Mouse (Mus musculus) neural tube, embryonic 15.5 days (tissue): ENCODE results near the gene C2cd4d. TPM values are rescaled to one million over a fixed set of nuclear protein-coding genes. Genes with fewer than 3 reads are reported as not detected.
A peak's percentile ranks its signal among the peaks of the same experiment; 100 is the strongest.

Experiments
- ATAC-seq: fragments of 200-750 bp; cut with Nextera tagmentation; 2 replicates; pipeline ENCODE4 v1.8.0; 2017; ENCODE audit warnings: mild to moderate bottlenecking, moderate TSS enrichment, moderate library complexity; ENCODE audit not compliant: low FRiP score
- H3K27ac ChIP-seq: fragments of 300-500 bp; sonication (generic); replicated peaks from 2 replicates; pipeline ENCODE4 v1.5.1; 2015; ENCODE audit warnings: mild to moderate bottlenecking, inconsistent platforms
- H3K27me3 ChIP-seq: fragments of 300-500 bp; sonication (generic); replicated peaks from 2 replicates; pipeline ENCODE4 v1.6.1; 2015; ENCODE audit warnings: inconsistent platforms
- H3K36me3 ChIP-seq: fragments of 300-500 bp; sonication (generic); 2 replicates; pipeline ENCODE4 v1.6.1; 2015; ENCODE audit warnings: inconsistent platforms
- H3K4me1 ChIP-seq: fragments of 300-500 bp; sonication (generic); 2 replicates; pipeline ENCODE4 v1.6.1; 2015; ENCODE audit warnings: inconsistent platforms
- H3K4me2 ChIP-seq: fragments of 300-500 bp; sonication (generic); 2 replicates; pipeline ENCODE4 v1.6.1; 2015; ENCODE audit warnings: inconsistent platforms, mild to moderate bottlenecking, moderate library complexity
- H3K4me3 ChIP-seq: fragments of 300-500 bp; sonication (generic); replicated peaks from 2 replicates; pipeline ENCODE4 v1.5.1; 2015; ENCODE audit warnings: mild to moderate bottlenecking, inconsistent platforms
- H3K9ac ChIP-seq: fragments of 300-500 bp; sonication (generic); replicated peaks from 2 replicates; pipeline ENCODE4 v1.6.1; 2015; ENCODE audit warnings: mild to moderate bottlenecking, inconsistent platforms
- H3K9me3 ChIP-seq: fragments of 300-500 bp; sonication (generic); replicated peaks from 2 replicates; pipeline ENCODE4 v1.6.1; 2016; ENCODE audit warnings: inconsistent platforms
- WGBS: fragments of 180-500 bp; shearing (Covaris S2); methylation state at CpG from one replicate; pipeline ENCODE4 v1.1.7; 2015; ENCODE audit warnings: mixed read lengths; 5-methylcytosine and 5-hydroxymethylcytosine counted together
- polyA plus RNA-seq: library from polyadenylated mRNA; unstranded; fragments of >200 nt; fragmentation: Nextera tagmentation; extraction: Ambion mirVana; gene quantifications from 2 replicates; pipeline ENCODE4 v1.2.1, GENCODE M21; 2015

C2cd4d gene
- polyA plus RNA-seq, 1 experiment from 2014 or later, result 2.9 TPM

DNA sequence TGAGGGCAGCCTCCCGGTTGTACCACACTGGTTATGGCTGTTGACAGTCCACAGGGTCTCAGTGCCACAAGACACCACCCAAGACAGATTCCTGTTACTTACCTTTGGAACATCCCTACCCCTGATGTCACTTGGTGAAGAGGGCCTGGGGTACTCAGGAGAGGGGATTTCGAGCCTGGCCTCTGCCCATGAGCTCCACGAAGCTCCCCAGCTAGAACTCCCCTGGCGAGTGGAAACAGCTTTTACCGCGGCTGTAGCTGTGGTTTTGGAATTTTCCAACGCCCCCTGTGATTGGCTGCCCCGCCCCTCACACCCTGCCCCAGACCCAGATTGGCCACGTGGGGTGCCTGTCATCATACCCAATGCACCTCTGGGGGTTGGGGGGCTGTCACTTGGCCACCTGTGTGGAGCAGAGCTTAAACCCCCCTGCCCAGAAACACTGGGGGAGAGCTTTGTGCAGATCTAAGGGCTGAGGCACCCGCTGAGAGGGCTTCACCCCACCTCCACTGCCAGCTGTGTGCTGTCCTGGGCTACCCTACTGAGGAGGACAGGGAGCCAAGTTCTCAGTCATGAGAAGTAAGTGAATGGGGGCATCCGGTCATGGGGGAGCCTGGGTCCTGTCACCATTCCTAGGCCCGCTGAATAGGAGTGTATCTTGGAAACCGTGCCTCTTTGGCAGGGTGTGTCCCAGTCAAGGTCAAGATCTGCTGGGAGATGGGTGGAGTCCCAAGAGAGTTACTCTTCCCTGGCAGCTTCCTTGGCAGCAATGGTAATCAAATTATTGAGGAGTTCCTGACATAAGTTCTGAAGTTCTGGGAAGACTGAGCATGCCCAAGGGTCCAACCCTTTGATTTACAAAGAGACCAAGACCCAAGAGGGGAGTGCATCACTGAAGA, 15.0 kb downstream of the C2cd4d start:
- Histone ChIP-seq H3K27ac (no peak overlapping the region), H3K9ac (no peak overlapping the region), H3K4me2 (no peak overlapping the region), H3K9me3 (no peaks in the 10 kb centered on the region), H3K4me1 (peaks cover 20% of the 10 kb centered on the region), H3K36me3 (no peaks in the 10 kb centered on the region), H3K27me3 (0 out of 2 replicates have a peak, but pooled peaks cover 6% of the 10 kb centered on the region), H3K4me3 (no peak overlapping the region)
- no peak for ATAC-seq
- WGBS, result 22% methylated on average over 13 of the region's 13 CpGs

DNA sequence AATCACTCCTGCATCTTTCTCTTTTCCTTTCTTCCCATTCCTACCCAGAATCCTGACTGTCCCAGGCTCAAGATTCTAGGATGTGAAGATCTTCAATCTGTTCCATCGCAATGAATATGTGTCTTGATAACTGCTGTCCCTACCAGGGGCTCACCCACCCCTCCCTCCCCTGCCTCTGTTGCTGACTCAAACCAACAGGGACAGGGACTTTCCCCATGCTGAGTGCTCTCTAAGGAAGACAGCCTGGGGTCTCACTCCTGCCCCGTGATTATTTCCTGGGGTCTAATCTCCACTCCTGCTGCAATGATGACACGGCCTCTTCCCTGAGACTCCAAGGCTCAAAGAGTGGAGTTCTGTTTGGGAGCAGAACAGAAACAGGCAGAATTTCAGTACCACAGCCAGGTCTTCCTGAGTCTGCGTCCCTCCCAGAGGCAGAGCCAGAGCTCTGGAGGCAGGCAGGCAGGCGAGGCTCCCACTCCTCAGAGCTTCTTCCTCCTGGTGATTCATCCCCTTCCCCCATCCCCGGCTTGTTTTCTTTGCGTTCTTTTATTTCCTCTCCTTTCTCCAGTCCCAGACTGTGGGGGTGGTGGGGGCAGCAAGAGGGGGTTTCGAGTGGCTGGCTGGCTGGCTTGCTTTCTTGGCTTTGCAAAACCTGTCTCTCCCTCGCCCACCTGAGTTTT, 17.7 kb downstream of the C2cd4d start:
- Histone ChIP-seq H3K27me3 (no peaks in the 10 kb centered on the region), H3K9me3 (no peaks in the 10 kb centered on the region), H3K4me3 (no peak overlapping the region), H3K36me3 (no peaks in the 10 kb centered on the region), H3K9ac (no peak overlapping the region), H3K27ac (no peak overlapping the region), H3K4me1 (no peaks in the 10 kb centered on the region), H3K4me2 (no peak overlapping the region)
- ATAC-seq, result no peak
- 34% methylated on average over 9 of the region's 9 CpGs for WGBS

DNA sequence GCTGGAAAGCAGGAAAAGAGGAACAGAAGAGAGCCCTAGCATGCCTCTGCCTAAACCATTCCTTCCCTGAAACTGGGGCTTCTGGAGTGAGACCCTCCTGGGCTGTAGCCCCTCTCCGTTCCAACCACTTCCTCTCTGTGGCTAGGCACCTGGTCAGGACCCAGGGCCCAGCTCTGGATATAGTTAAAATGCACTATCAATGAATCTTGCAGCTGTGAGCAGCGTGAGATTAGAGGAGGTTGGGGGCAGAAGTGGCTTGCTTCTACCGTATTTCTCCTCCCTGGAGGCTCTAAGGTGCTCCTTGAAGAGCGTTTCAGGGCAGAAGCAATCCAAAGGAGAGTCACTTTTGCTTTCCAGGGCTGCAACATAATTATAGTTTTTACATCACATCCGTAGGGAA, 20.1 kb downstream of the C2cd4d start:
- Histone ChIP-seq H3K4me1 (no peaks in the 10 kb centered on the region), H3K9ac (no peak overlapping the region), H3K36me3 (no peaks in the 10 kb centered on the region), H3K4me3 (no peak overlapping the region), H3K27me3 (no peaks in the 10 kb centered on the region), H3K27ac (no peak overlapping the region), H3K4me2 (no peak overlapping the region), H3K9me3 (no peaks in the 10 kb centered on the region)
- WGBS, result 77% methylated on average over 5 of the region's 5 CpGs
- no peak for ATAC-seq

DNA sequence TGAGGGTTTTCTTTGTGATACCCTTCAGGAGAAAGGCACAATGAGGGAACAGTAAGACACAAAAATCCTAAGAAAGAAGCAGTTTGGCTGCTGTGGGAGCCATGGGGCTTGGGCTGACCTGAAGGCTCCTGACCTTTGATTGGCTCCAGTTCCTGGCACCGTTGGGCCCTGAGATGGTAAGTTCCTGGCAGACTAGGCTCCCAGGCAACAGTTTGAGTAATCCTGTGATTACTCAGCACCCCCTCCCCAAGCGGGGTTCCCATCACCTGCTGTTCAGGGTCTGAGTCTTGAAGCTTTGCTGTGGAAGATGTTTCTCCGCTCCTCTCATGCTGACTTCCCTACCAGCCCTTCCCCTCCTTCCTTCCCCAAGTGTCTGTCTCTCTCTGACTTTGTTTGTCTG, 21.2 kb downstream of the C2cd4d start:
- H3K9me3 ChIP-seq, result no peaks in the 10 kb centered on the region
- H3K9ac ChIP-seq, result no peak overlapping the region
- no peaks in the 10 kb centered on the region for H3K4me1 ChIP-seq
- 78% methylated on average over 3 of the region's 3 CpGs for WGBS
- H3K4me2 ChIP-seq, result no peak overlapping the region
- no peak overlapping the region for H3K27ac ChIP-seq
- H3K36me3 ChIP-seq, result no peaks in the 10 kb centered on the region
- H3K27me3 ChIP-seq, result no peaks in the 10 kb centered on the region
- H3K4me3 ChIP-seq, result no peak overlapping the region
- no peak for ATAC-seq

DNA sequence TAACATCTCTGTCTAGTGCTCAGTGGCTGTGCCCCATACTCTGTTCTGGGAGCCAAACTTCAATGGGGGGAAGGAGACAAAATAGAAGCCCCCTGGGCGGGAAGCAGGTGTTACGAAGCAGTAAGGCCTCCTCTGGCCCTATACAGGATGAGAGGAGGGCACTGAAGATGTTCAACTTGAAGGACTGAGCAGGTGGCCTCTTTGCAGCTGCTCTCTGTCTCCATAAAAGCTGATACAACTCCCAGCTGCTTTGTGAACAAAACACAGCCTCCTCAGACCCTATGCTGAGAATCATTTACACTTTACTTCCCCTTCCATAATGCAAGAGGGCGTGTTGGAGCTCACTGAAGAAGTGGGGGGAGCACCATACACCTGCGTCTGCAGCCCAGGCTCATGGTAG, 24.4 kb downstream of the C2cd4d start:
- Histone ChIP-seq H3K27me3 (no peaks in the 10 kb centered on the region), H3K4me3 (no peak overlapping the region), H3K4me2 (no peak overlapping the region), H3K9me3 (no peaks in the 10 kb centered on the region), H3K36me3 (no peaks in the 10 kb centered on the region), H3K4me1 (no peaks in the 10 kb centered on the region), H3K9ac (no peak overlapping the region), H3K27ac (no peak overlapping the region)
- no peak for ATAC-seq
- 55% methylated on average over 4 of the region's 4 CpGs for WGBS

DNA sequence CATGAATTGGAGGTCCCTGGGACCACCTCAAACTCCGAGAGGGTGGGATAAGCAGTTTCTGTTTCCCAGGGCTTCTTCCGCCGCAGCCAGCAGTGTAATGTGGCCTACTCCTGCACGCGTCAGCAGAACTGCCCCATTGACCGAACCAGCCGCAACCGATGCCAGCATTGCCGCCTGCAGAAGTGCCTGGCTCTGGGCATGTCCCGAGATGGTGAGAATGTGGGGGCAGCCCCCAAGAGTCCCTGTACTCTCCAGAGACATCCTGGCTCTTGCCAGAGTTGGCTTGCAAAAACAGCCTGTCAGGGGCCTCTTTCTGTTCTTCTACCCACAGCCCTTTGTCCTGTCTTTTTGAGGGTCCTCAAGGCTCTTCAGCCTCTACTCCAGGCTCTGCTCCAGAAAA, 25.2 kb downstream of the C2cd4d start:
- H3K4me3 ChIP-seq, result no peak overlapping the region
- no peak for ATAC-seq
- H3K4me1 ChIP-seq, result no peaks in the 10 kb centered on the region
- no peaks in the 10 kb centered on the region for H3K36me3 ChIP-seq
- H3K9me3 ChIP-seq, result no peaks in the 10 kb centered on the region
- 94% methylated on average over 10 of the region's 10 CpGs for WGBS
- no peak overlapping the region for H3K27ac ChIP-seq
- H3K27me3 ChIP-seq, result no peaks in the 10 kb centered on the region
- no peak overlapping the region for H3K9ac ChIP-seq
- no peak overlapping the region for H3K4me2 ChIP-seq

DNA sequence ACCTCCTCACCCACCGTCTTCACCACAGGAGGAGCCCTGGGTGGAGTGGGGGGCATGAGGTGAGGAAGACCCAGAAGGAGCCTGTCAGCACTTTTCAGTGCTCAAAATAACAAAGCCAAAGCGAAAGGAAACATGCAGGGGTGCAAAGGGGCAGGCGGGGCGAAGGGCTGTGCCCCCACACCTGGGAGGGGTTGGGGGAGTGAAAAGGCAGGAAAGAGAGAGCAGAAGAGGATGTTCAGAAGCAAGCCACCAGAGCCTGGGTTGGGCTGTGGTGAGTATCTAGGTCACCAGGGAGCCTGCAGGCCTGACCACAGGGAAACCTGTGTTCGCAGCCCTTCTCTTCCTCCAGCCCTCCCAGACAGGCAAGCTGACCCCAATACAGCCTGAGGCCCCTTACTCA, 25.8 kb downstream of the C2cd4d start:
- no peak for ATAC-seq
- peaks cover 2% of the 10 kb centered on the region; the same call in 1 of the 2 replicates for H3K4me1 ChIP-seq
- WGBS, result 94% methylated on average over 5 of the region's 5 CpGs
- no peaks in the 10 kb centered on the region for H3K36me3 ChIP-seq
- no peak overlapping the region for H3K4me3 ChIP-seq
- H3K27ac ChIP-seq, result no peak overlapping the region
- no peaks in the 10 kb centered on the region for H3K27me3 ChIP-seq
- H3K4me2 ChIP-seq, result no peak overlapping the region
- no peak overlapping the region for H3K9ac ChIP-seq
- H3K9me3 ChIP-seq, result no peaks in the 10 kb centered on the region

DNA sequence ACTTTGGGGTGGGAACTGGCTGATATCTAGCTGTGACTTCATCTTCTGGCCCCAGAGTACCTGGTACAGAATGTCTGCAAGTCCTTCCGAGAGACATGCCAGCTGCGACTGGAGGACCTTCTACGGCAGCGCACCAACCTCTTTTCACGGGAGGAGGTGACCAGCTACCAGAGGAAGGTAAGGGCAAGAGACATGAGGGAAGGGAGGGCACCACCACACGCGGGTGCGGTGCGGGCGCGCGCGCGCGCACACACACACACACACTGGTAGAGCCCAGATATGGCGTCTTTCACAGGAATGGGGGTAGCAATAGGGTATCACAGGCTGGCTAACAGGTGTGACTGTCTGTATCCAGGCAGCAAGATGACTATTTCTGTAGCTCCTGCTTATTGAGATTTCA, 27.2 kb downstream of the C2cd4d start:
- Histone ChIP-seq H3K36me3 (no peaks in the 10 kb centered on the region), H3K27me3 (no peaks in the 10 kb centered on the region), H3K9ac (no peak overlapping the region), H3K4me2 (no peak overlapping the region), H3K9me3 (no peaks in the 10 kb centered on the region), H3K27ac (no peak overlapping the region), H3K4me3 (no peak overlapping the region), H3K4me1 (peaks cover 7% of the 10 kb centered on the region; the same call in 1 of the 2 replicates)
- ATAC-seq, result no peak
- 98% methylated on average over 16 of the region's 16 CpGs for WGBS

DNA sequence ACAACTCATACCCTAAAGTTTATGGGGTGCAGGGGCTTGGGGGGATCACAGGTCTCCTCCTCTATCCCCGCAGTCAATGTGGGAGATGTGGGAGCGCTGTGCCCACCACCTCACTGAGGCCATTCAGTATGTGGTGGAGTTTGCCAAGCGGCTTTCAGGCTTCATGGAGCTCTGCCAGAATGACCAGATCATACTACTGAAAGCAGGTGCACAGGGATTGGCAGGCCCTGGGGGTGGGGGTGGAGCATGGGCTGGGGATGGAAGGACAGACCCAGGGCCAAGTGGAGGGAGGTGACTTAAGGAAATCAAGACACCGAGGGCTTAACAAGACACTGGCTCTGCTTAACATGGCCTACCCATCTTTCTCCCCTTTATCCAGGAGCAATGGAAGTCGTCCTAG, 28.8 kb downstream of the C2cd4d start:
- no peak overlapping the region for H3K27ac ChIP-seq
- H3K4me2 ChIP-seq, result no peak overlapping the region
- H3K9me3 ChIP-seq, result no peaks in the 10 kb centered on the region
- H3K27me3 ChIP-seq, result no peaks in the 10 kb centered on the region
- H3K36me3 ChIP-seq, result no peaks in the 10 kb centered on the region
- no peak overlapping the region for H3K4me3 ChIP-seq
- H3K9ac ChIP-seq, result no peak overlapping the region
- H3K4me1 ChIP-seq, result peaks cover 7% of the 10 kb centered on the region; the same call in 1 of the 2 replicates
- 73% methylated on average over 5 of the region's 5 CpGs for WGBS
- ATAC-seq, result no peak

DNA sequence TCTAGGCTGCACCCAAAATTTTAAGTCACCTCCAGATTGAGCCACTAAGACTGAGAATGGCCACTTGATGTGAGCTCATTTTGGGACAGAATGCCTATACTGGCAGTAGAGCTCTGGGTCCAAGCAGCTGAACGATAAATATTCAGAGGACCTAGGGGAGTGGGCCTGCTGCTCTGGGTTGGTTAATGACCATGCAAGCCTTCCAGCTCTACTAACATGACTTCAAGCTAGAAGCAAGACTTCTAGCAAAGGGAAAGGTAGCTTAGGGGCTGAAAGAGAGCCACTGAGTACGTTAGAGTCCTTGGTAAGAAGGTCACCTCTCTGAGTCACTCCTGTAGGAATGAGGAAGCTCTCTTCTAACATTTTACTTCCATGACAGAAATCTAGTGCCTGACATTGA, 29.9 kb downstream of the C2cd4d start:
- no peak overlapping the region for H3K4me2 ChIP-seq
- H3K4me1 ChIP-seq, result peaks cover 7% of the 10 kb centered on the region; the same call in 1 of the 2 replicates
- H3K36me3 ChIP-seq, result no peaks in the 10 kb centered on the region
- no peak overlapping the region for H3K4me3 ChIP-seq
- H3K9ac ChIP-seq, result no peak overlapping the region
- WGBS, result 83% methylated on average over 2 of the region's 2 CpGs
- peaks cover 3% of the 10 kb centered on the region; the same call in 1 of the 2 replicates for H3K27me3 ChIP-seq
- no peak for ATAC-seq
- H3K9me3 ChIP-seq, result no peaks in the 10 kb centered on the region
- H3K27ac ChIP-seq, result no peak overlapping the region

DNA sequence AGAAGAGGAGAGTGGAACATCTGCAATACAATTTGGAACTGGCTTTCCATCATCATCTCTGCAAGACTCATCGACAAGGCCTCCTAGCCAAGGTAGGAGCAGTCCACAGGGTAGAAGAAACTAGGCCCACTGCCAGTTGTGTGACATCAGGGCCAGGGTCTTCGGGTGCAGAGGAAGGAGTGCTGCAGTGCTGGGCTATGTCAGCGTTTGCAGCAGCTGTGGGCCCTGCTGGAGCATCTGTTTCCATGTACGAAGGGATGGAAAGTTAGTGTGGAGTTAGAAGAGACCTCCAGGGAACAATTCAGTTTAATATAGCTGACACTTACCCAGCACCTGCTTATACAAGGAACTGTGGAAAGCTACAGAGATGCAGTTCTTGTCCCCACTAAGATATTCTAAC, 30.8 kb downstream of the C2cd4d start:
- peak; percentile 60; the same call in 1 of the 2 replicates for ATAC-seq
- no peak overlapping the region for H3K4me3 ChIP-seq
- H3K4me2 ChIP-seq, result no peak overlapping the region
- H3K27me3 ChIP-seq, result peaks cover 12% of the 10 kb centered on the region; the same call in 1 of the 2 replicates
- H3K4me1 ChIP-seq, result peaks cover 8% of the 10 kb centered on the region; the same call in 1 of the 2 replicates
- no peak overlapping the region for H3K27ac ChIP-seq
- no peak overlapping the region for H3K9ac ChIP-seq
- no peaks in the 10 kb centered on the region for H3K36me3 ChIP-seq
- H3K9me3 ChIP-seq, result no peaks in the 10 kb centered on the region
- 40% methylated on average over 4 of the region's 4 CpGs for WGBS

DNA sequence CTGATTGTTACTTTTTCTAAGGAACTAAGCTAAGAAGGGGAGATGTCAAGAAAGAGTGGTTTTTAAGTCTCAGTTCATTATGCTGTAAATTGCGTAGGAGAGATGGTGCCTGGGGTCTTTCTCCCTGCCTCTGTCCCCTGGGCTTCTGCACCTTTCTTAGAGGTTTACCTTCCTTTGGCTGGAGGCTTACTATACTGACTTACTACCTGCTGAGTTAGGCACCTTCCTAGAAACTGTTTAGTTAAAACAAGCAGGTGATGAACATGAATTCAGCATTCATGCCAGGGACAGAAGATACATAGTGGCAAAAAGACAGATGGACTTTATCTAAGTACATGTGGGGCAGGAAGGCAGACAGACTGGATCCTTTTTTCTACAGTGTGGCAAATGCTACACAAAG, 34.1 kb downstream of the C2cd4d start:
- Histone ChIP-seq H3K27me3 (peaks cover 13% of the 10 kb centered on the region), H3K4me2 (no peak overlapping the region), H3K4me3 (no peak overlapping the region), H3K27ac (no peak overlapping the region), H3K36me3 (no peaks in the 10 kb centered on the region), H3K9me3 (no peaks in the 10 kb centered on the region), H3K4me1 (peaks cover 31% of the 10 kb centered on the region), H3K9ac (no peak overlapping the region)
- no peak for ATAC-seq
- 77% methylated on average over 1 of the region's 1 CpGs for WGBS
